Mouse (Mus musculus) activated CD4-positive, CD25-positive, alpha-beta regulatory T cell, adult 9 weeks (primary cell): ENCODE results near the gene Krtap6-2. TPM values are rescaled to one million over a fixed set of nuclear protein-coding genes. Genes with fewer than 3 reads are reported as not detected.

Experiments
- polyA plus RNA-seq: library from polyadenylated mRNA; unstranded; fragments of 100-300 nt; shearing (Covaris generic); gene quantifications from one replicate; pipeline ENCODE4 v1.2.1, GENCODE M21; 2017

The Krtap6-2 gene
- polyA plus RNA-seq: not detected

GRCm38 (mm10) chr16:89420011-89420410 is at the start of gene Krtap6-2:
Gene Krtap6-2 (minus strand): TSS chr16:89420111.

GRCm38 (mm10) chr16:89403768-89404167 is 16.1 kb downstream of the Krtap6-2 start, which contains the start of gene Krtap21-1:
Gene Krtap21-1 (minus strand): TSS chr16:89403868.

Other genes with a start within 250 kb of the Krtap6-2 start
- not detected for gene 1110057P08Rik, start 245.4 kb downstream of the Krtap6-2 start, polyA plus RNA-seq
- gene Krtap20-2, start 214.2 kb downstream of the Krtap6-2 start, polyA plus RNA-seq: not detected
- not detected for gene Krtap21-1, start 16.2 kb downstream of the Krtap6-2 start, polyA plus RNA-seq
- not detected for gene Krtap8-1, start 67.8 kb upstream of the Krtap6-2 start, polyA plus RNA-seq
- not detected for gene Krtap7-1, start 88.2 kb upstream of the Krtap6-2 start, polyA plus RNA-seq
- not detected for gene Krtap11-1, start 151.1 kb upstream of the Krtap6-2 start, polyA plus RNA-seq